Mouse (Mus musculus) CH12.LX (cell line): Measurements from ENCODE around the gene Usp5. TPM values are rescaled to one million over a fixed set of nuclear protein-coding genes. Genes with fewer than 3 reads are reported as not detected.
A peak's percentile ranks its signal among the peaks of the same experiment; 100 is the strongest.

Experiments used
- DNase-seq: peaks from one replicate; pipeline ENCODE4 v3.0.0-alpha.2; 2013; ENCODE audit errors: extremely low read depth
- H3K27ac ChIP-seq: 2 replicates; pipeline ENCODE4 v1.5.1; 2012; ENCODE audit warnings: low read depth, mild to moderate bottlenecking, control low read depth, moderate library complexity; ENCODE audit not compliant: insufficient read depth
- H3K27me3 ChIP-seq: replicated peaks from 2 replicates; pipeline ENCODE3; 2012; ENCODE audit warnings: inconsistent platforms
- H3K36me3 ChIP-seq, 2 experiments: replicated peaks in 1 of 2; 2 replicates each; pipeline versions ENCODE3 to v1.6.1; 2012; ENCODE audit warnings: inconsistent platforms in 1 of 2, low read length in 1 of 2, mild to moderate bottlenecking in 1 of 2, mixed read lengths in 1 of 2, moderate library complexity in 1 of 2; ENCODE audit not compliant: control insufficient read depth in 1 of 2, insufficient read depth in 1 of 2
- H3K4me1 ChIP-seq, 2 experiments: 2 replicates each; pipeline ENCODE4 v1.6.1; 2012; ENCODE audit warnings: inconsistent platforms in 1 of 2, moderate library complexity in 1 of 2; ENCODE audit not compliant: insufficient read depth in 2 of 2, control insufficient read depth in 1 of 2
- H3K4me2 ChIP-seq: 2 replicates; pipeline ENCODE4 v1.6.1; 2012; ENCODE audit warnings: low read depth, mild to moderate bottlenecking, control low read depth; ENCODE audit not compliant: poor library complexity, insufficient read depth, severe bottlenecking
- H3K4me3 ChIP-seq, 3 experiments: fragments of 150-350 bp in 1 of 3; sonication (generic) in 1 of 3; replicated peaks in 1 of 3; 2 replicates each; pipeline versions ENCODE3 to v1.5.1; 2011 to 2012; ENCODE audit warnings: low read depth in 2 of 3, low read length in 2 of 3, mild to moderate bottlenecking in 2 of 3, moderate library complexity in 2 of 3, control low read depth in 1 of 3, improper control_type of control experiment in 1 of 3, inconsistent platforms in 1 of 3, mixed read lengths in 1 of 3; ENCODE audit not compliant: poor library complexity in 1 of 3
- H3K79me2 ChIP-seq: replicated peaks from 2 replicates; pipeline ENCODE4 v1.6.1; 2012; ENCODE audit warnings: mild to moderate bottlenecking, moderate library complexity; ENCODE audit not compliant: control insufficient read depth, poor library complexity, insufficient read depth, severe bottlenecking; ENCODE audit errors: extremely low read depth
- H3K9ac ChIP-seq: 2 replicates; pipeline ENCODE4 v1.6.1; 2012; ENCODE audit warnings: low read depth, mild to moderate bottlenecking, control low read depth, moderate library complexity; ENCODE audit not compliant: insufficient read depth
- H3K9me3 ChIP-seq: replicated peaks from 2 replicates; pipeline ENCODE3; 2012; ENCODE audit warnings: low read length, inconsistent platforms, mixed read lengths
- BHLHE40 ChIP-seq: IDR thresholded peaks from 2 replicates; pipeline ENCODE4 v1.6.1; 2011; ENCODE audit warnings: mild to moderate bottlenecking, low read depth, low read length, improper control_type of control experiment
- CHD1 ChIP-seq: IDR thresholded peaks from 2 replicates; pipeline ENCODE4 v1.6.1; 2012; ENCODE audit warnings: low read depth, low read length, improper control_type of control experiment, inconsistent platforms
- CHD2 ChIP-seq: IDR thresholded peaks from 2 replicates; pipeline ENCODE4 v1.6.1; 2011; ENCODE audit warnings: low read length, improper control_type of control experiment
- CTCF ChIP-seq, 2 experiments: IDR thresholded peaks in 1 of 2; conservative IDR thresholded peaks in 1 of 2; 2 replicates each; pipeline ENCODE4 v1.5.1; 2011 to 2012; ENCODE audit warnings: low read depth in 2 of 2, low read length in 2 of 2, improper control_type of control experiment in 1 of 2, inconsistent platforms in 1 of 2, mild to moderate bottlenecking in 1 of 2, moderate library complexity in 1 of 2
- E2F4 ChIP-seq: IDR thresholded peaks from 2 replicates; pipeline ENCODE4 v1.6.1; 2011; ENCODE audit warnings: low read depth, low read length, improper control_type of control experiment; ENCODE audit not compliant: insufficient replicate concordance
- ELF1 ChIP-seq: IDR thresholded peaks from 2 replicates; pipeline ENCODE4 v1.6.1; 2014; ENCODE audit warnings: low read depth, mild to moderate bottlenecking, inconsistent platforms, low read length, improper control_type of control experiment
- EP300 ChIP-seq: IDR thresholded peaks from 2 replicates; pipeline ENCODE4 v1.6.1; 2011; ENCODE audit warnings: low read length, improper control_type of control experiment
- JUND ChIP-seq: conservative IDR thresholded peaks from 2 replicates; pipeline ENCODE4 v1.6.1; 2011; ENCODE audit warnings: low read depth, low read length, improper control_type of control experiment
- MAFK ChIP-seq: IDR thresholded peaks from 2 replicates; pipeline ENCODE4 v1.6.1; 2011; ENCODE audit warnings: low read length, improper control_type of control experiment; ENCODE audit not compliant: insufficient replicate concordance
- MAX ChIP-seq: IDR thresholded peaks from 2 replicates; pipeline ENCODE4 v1.6.1; 2011; ENCODE audit warnings: low read length, improper control_type of control experiment
- MAZ ChIP-seq: IDR thresholded peaks from 2 replicates; pipeline ENCODE4 v1.6.1; 2012; ENCODE audit warnings: low read depth, mild to moderate bottlenecking, inconsistent platforms, low read length, improper control_type of control experiment, moderate library complexity
- MYC ChIP-seq: IDR thresholded peaks from 2 replicates; pipeline ENCODE4 v1.6.1; 2011; ENCODE audit warnings: low read depth, mild to moderate bottlenecking, improper control_type of control experiment, low read length
- PAX5 ChIP-seq: IDR thresholded peaks from 2 replicates; pipeline ENCODE4 v1.6.1; 2012; ENCODE audit warnings: low read length, inconsistent platforms, mixed read lengths
- SIN3A ChIP-seq: IDR thresholded peaks from 2 replicates; pipeline ENCODE4 v1.6.1; 2012; ENCODE audit warnings: low read length, improper control_type of control experiment, inconsistent platforms
- SMC3 ChIP-seq: IDR thresholded peaks from 2 replicates; pipeline ENCODE4 v1.6.1; 2011; ENCODE audit warnings: low read depth, low read length, improper control_type of control experiment
- TBP ChIP-seq: conservative IDR thresholded peaks from 2 replicates; pipeline ENCODE4 v1.6.1; 2011; ENCODE audit warnings: low read depth, low read length, improper control_type of control experiment
- ZKSCAN1 ChIP-seq: IDR thresholded peaks from 2 replicates; pipeline ENCODE4 v1.6.1; 2012; ENCODE audit warnings: low read depth, inconsistent platforms, low read length, improper control_type of control experiment, borderline replicate concordance
- ZNF384 ChIP-seq: IDR thresholded peaks from 2 replicates; pipeline ENCODE4 v1.6.1; 2012; ENCODE audit warnings: low read depth, low read length, improper control_type of control experiment, inconsistent platforms
- dilution Hi-C: fragments of 300-500 bp; cut with MboI; formaldehyde crosslinking; loops from 2 replicates; pipeline ENCODE4 v1.14.3; 2020; ENCODE audit warnings: low sequenced_read_pairs; ENCODE audit not compliant: extremely low pct_unique_long_range_greater_than_20kb, extremely low pct_ligation_motif_present
- in situ Hi-C: fragments of 300-500 bp; cut with MboI; formaldehyde crosslinking; loops from 3 replicates; pipeline ENCODE4 v1.14.3; 2019; ENCODE audit warnings: low sequenced_read_pairs, low pct_ligation_motif_present, low pct_unique_long_range_greater_than_20kb, mixed read lengths
- polyA plus RNA-seq: library from polyadenylated mRNA; unstranded; fragments of >175 nt; gene quantifications from 2 replicates; pipeline ENCODE4 v1.2.1, GENCODE M21; 2012; ENCODE audit warnings: low read depth; ENCODE audit not compliant: insufficient read length
- total RNA-seq, 2 experiments: library from RNA; depleted of rRNA; stranded (reverse); fragments of 300-350 nt in 1 of 2; fragments of >200 nt in 1 of 2; gene quantifications; 2 replicates each; pipeline ENCODE4 v1.2.3; 2012 to 2014

Gene Usp5
- total and polyA plus RNA-seq, 3 experiments: 79.8 to 107 (median 103) TPM

GRCm38 (mm10) chr6:124782436-124782835, 46.8 kb downstream of the Usp5 start (continued):
- 0 out of 2 replicates have a peak, but pooled peaks have one; percentile 28 for TF ChIP-seq MYC
- no peak for TF ChIP-seq ZKSCAN1
- TF ChIP-seq MAX: 0 out of 2 replicates have a peak, but pooled peaks have one; percentile 39
- peak; percentile 69 for TF ChIP-seq TBP
- peak; percentile 43; the same call in 1 of the 2 replicates for TF ChIP-seq EP300
- peak; percentile 81 for TF ChIP-seq MAZ
- TF ChIP-seq CHD2: no peak
- TF ChIP-seq E2F4: no peak
- peak; percentile 41; the same call in 1 of the 2 replicates for TF ChIP-seq CHD1
- TF ChIP-seq BHLHE40: peak; percentile 54
- TF ChIP-seq JUND: no peak
- TF ChIP-seq PAX5: no peak
- peak; percentile 58; the same call in 1 of the 2 replicates for TF ChIP-seq SIN3A
- no peak for TF ChIP-seq CTCF (conservative IDR thresholded peaks at IDR 0.05 in 1 of 2, IDR thresholded peaks at IDR 0.05 in 1 of 2; ENCODE audit: low read depth in 2 of 2, low read length in 2 of 2)
- TF ChIP-seq, all 38 proteins: peak for 17

DNA sequence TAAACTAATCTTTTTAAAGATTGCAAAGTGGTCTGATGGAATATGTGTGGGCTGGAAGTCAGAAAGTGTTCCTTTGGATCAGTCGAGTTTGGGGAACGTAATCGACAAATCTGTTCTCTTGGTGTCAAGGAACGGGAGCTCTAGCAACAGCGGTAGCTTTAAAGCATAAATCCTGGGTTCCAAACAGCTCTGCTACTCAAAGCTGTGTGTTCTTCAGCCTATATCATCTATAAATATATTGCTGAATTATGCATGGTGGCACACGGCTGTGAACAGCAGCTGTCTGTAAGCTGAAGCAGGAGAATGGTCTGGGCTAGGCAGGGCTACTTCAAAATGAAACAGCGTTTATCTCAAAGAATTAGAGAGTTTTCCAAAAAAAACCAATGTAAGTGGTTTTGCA, 48.4 kb downstream of the Usp5 start:
- Histone ChIP-seq H3K36me3 (no peaks in the 10 kb centered on the region), H3K79me2 (no peaks in the 10 kb centered on the region), H3K4me2 (no peak overlapping the region), H3K4me1 (peaks cover 6 to 11% of the 10 kb centered on the region in 2 experiments; a peak in 3 of 4 replicates), H3K9ac (no peak overlapping the region), H3K4me3 (no peak overlapping the region), H3K27me3 (peaks cover 9% of the 10 kb centered on the region), H3K9me3 (peaks cover 5% of the 10 kb centered on the region), H3K27ac (no peak overlapping the region)
- dilution Hi-C loops: no loop called here
- in situ Hi-C loops: no loop called here
- no peak for DNase-seq
- TF ChIP-seq ELF1 (no peak), SIN3A (no peak), MAFK (no peak), SMC3 (no peak), ZNF384 (no peak), CTCF (conservative IDR thresholded peaks at IDR 0.05 in 1 of 2, IDR thresholded peaks at IDR 0.05 in 1 of 2; ENCODE audit: low read depth in 2 of 2, low read length in 2 of 2) (no peak), JUND (no peak)

GRCm38 (mm10) chr6:124779984-124780416, 49.3 kb downstream of the Usp5 start:
- no peak overlapping the region for H3K4me2 ChIP-seq
- in situ Hi-C loops: no loop called here
- no peak overlapping the region for H3K4me3 ChIP-seq
- dilution Hi-C loops: no loop called here
- H3K27ac ChIP-seq: no peak overlapping the region
- no peak for DNase-seq
- H3K9me3 ChIP-seq: peaks cover 5% of the 10 kb centered on the region
- no peak overlapping the region for H3K9ac ChIP-seq
- H3K79me2 ChIP-seq: no peaks in the 10 kb centered on the region
- TF ChIP-seq MAFK: no peak
- no peaks in the 10 kb centered on the region for H3K36me3 ChIP-seq
- H3K4me1 ChIP-seq: peaks cover 6 to 11% of the 10 kb centered on the region in 2 experiments; a peak in 3 of 4 replicates
- peaks cover 9% of the 10 kb centered on the region for H3K27me3 ChIP-seq
